Mouse (Mus musculus) neutrophil, adult 65 days (primary cell): ENCODE results near the gene D430019H16Rik. TPM values are rescaled to one million over a fixed set of nuclear protein-coding genes. Genes with fewer than 3 reads are reported as not detected.

Experiments used
- total RNA-seq: library from RNA; stranded (reverse); gene quantifications from 2 replicates; pipeline ENCODE4 v1.2.4, GENCODE M21; 2023

The D430019H16Rik gene
- total RNA-seq = not detected in 2 replicates

DNA sequence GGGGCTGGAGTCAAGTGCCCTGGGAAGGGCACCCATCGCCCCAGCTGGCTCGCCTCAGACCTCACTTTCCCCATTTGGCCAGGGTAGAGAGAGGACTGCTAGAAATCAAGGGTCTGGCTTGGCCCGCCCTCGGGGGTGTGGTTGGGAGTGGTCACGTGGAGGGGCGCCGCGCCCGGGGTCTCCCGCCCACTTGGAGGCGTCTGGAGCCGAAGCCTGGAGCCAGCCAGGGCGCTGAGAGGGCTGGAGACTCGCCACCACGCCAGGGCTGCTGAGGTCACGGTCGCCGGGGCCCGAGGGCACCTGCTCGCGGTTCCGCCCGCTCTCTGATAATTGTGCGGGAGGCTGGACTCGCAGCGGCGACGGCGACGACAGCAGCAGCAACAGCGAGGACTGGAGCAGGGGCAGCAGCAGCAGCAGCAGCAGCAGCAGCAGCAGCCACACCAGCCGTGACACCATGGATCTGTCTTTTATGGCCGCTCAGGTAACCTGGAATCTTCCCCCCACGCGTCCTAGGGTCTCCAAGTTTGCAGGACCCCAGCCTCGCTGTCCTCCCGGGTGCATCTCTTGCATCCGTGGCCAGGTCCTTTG lies at the start of gene D430019H16Rik:
TSS of gene D430019H16Rik (plus strand) at position 187 of the 588 bp plus-strand sequence.

Other genes with a start within 250 kb of the D430019H16Rik start
- not detected in 2 replicates for gene Tcl1, start 231.1 kb upstream of the D430019H16Rik start, total RNA-seq
- not detected in 2 replicates for gene Tunar, start 120.0 kb upstream of the D430019H16Rik start, total RNA-seq
- not detected in 2 replicates for gene Bdkrb2, start 109.4 kb downstream of the D430019H16Rik start, total RNA-seq
- not detected in 2 replicates for gene Bdkrb1, start 149.2 kb downstream of the D430019H16Rik start, total RNA-seq
- gene Gskip, start 231.0 kb downstream of the D430019H16Rik start, total RNA-seq = 10.3 and 10.7 TPM in 2 replicates
- gene Atg2b, start 231.4 kb downstream of the D430019H16Rik start, total RNA-seq = 16.8 and 20.2 TPM in 2 replicates